Mouse (Mus musculus) G1E (cell line): ENCODE measurements around the gene Cpne2.

ENCODE experiments used
- CTCF ChIP-seq: IDR thresholded peaks from 2 replicates; pipeline ENCODE4 v1.5.1; 2012; ENCODE audit warnings: low read depth, low read length, inconsistent platforms, mixed read lengths
- GATA1 ChIP-seq: IDR thresholded peaks from 2 replicates; pipeline ENCODE4 v1.6.1; 2012; ENCODE audit warnings: borderline replicate concordance, low read length, inconsistent platforms, mixed read lengths
- GATA2 ChIP-seq: IDR thresholded peaks from 2 replicates; pipeline ENCODE4 v1.6.1; 2012; ENCODE audit warnings: low read depth, low read length, inconsistent platforms, borderline replicate concordance
- POLR2AphosphoS5 ChIP-seq: IDR thresholded peaks from 2 replicates; pipeline ENCODE4 v1.6.1; 2012; ENCODE audit warnings: low read depth, low read length, inconsistent platforms; ENCODE audit not compliant: insufficient replicate concordance
- TAL1 ChIP-seq: conservative IDR thresholded peaks from 2 replicates; pipeline ENCODE4 v1.6.1; 2012; ENCODE audit warnings: low read depth, low read length, inconsistent platforms, mixed read lengths

GRCm38 (mm10) chr8:94566033-94566432, 33.2 kb downstream of the Cpne2 start:
- TF ChIP-seq CTCF = no peak
- no peak for TF ChIP-seq GATA1
- TF ChIP-seq GATA2 = no peak
- TF ChIP-seq TAL1 = no peak
- TF ChIP-seq POLR2AphosphoS5 = no peak
